Comparison of ENCODE assay signal across 9 mouse cellular contexts in the genomic region with DNA sequence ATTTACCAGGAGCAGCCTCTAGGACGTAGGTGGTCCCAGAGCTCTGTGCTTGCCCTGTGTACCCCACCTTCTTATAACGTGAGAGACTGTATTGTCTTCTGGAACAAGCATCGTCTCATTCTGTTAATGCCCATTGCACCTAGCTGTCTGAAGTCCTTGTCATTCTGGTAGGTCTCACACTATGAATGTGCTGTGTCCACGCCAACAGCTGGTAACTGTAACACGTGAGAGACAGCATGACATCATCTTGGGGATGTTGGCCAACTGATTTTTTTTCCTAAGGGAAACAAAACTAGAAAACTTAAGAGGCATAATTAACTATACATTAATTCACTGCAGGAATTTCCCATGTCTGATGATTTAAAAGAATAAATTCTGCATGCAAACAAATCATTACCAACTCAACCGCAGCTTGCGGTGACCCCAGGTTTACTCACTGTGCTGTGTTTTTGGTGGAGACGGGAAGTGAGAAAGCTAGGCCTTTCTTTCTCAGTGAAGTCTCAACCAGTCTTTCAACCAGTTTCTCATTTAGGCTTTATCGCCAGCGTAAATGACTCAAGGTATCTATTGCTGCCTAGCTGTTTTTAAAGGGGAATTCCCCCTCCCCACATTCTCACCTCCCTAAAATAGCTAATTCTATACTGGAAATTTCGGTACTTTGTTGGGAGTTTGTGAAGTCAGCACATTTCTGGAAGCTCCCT. TPM values are rescaled to one million over a fixed set of nuclear protein-coding genes. Genes with fewer than 3 reads are reported as not detected.
DNase-seq lines count a peak whose midpoint lies in the region; ATAC-seq and TF ChIP-seq lines count a peak whose summit lies in the region.
"Had no signal": no experiment of that assay in that cellular context is flagged by ENCODE, and none has a peak within 500 bp of the region (broad histone marks: within the 10 kb centered on the region; RNA-seq: fewer than 3 reads in every experiment).

No protein-coding gene starts in this region.

- H3K9me3 ChIP-seq in kidney, embryonic 15.5 days (replicated peaks) = no peaks in the 10 kb centered on the region
- H3K9me3 ChIP-seq in kidney, embryonic 14.5 days (ENCODE audit: control insufficient read depth, low read length) = no peaks in the 10 kb centered on the region
- no peaks in the 10 kb centered on the region for H3K9me3 ChIP-seq in heart, postnatal 0 days (replicated peaks; ENCODE audit: control insufficient read depth, low read length)
- H3K9me3 ChIP-seq: midbrain, embryonic 13.5 days had no signal

- H3K9ac ChIP-seq in kidney, embryonic 15.5 days = no peak overlapping the region
- no peak overlapping the region for H3K9ac ChIP-seq in kidney, embryonic 14.5 days (ENCODE audit: low read depth, low read length)
- no peak overlapping the region for H3K9ac ChIP-seq in heart, postnatal 0 days (replicated peaks; ENCODE audit: low read depth, low read length)
- H3K9ac ChIP-seq: midbrain, embryonic 13.5 days had no signal

- 0 out of 2 replicates have a peak overlapping the region, but pooled peaks have one; percentile 14 for H3K27ac ChIP-seq in kidney, embryonic 15.5 days
- no peak overlapping the region for H3K27ac ChIP-seq in kidney, embryonic 14.5 days (ENCODE audit: low read depth, low read length)
- peak overlapping the region; percentile 61 for H3K27ac ChIP-seq in heart, postnatal 0 days (ENCODE audit: low read depth)
- H3K27ac ChIP-seq: midbrain, embryonic 13.5 days had no signal

- no peaks in the 10 kb centered on the region for H3K27me3 ChIP-seq in kidney, embryonic 15.5 days
- no peaks in the 10 kb centered on the region for H3K27me3 ChIP-seq in kidney, embryonic 14.5 days (ENCODE audit: control insufficient read depth, insufficient read depth, low read length)
- no peaks in the 10 kb centered on the region for H3K27me3 ChIP-seq in heart, postnatal 0 days (ENCODE audit: control insufficient read depth, insufficient read depth, low read length)
- H3K27me3 ChIP-seq: midbrain, embryonic 13.5 days had no signal

- no peak overlapping the region for H3K4me2 ChIP-seq in kidney, embryonic 15.5 days
- no peak overlapping the region for H3K4me2 ChIP-seq in kidney, embryonic 14.5 days (replicated peaks; ENCODE audit: low read depth, low read length)
- peak overlapping the region; percentile 16 for H3K4me2 ChIP-seq in heart, postnatal 0 days (ENCODE audit: low read depth, low read length)
- H3K4me2 ChIP-seq: midbrain, embryonic 13.5 days had no signal

- H3K4me1 ChIP-seq in kidney, embryonic 15.5 days = peaks cover 4% of the 10 kb centered on the region; the same call in 1 of the 2 replicates
- no peaks in the 10 kb centered on the region for H3K4me1 ChIP-seq in kidney, embryonic 14.5 days (ENCODE audit: control insufficient read depth, insufficient read depth, low read length)
- H3K4me1 ChIP-seq in heart, postnatal 0 days (ENCODE audit: control insufficient read depth, insufficient read depth) = peaks cover 13% of the 10 kb centered on the region; the same call in 1 of the 2 replicates

- DNase-seq in B cell, adult 2 months = peak; percentile 60 to 65
- DNase-seq in NIH3T3 (ENCODE audit: low read depth) = peak; percentile 35
- DNase-seq in heart, postnatal 0 days (ENCODE audit: low spot score) = no peak
- no peak for DNase-seq in urinary bladder, postnatal 25 days (ENCODE audit: low spot score)
- no peak for DNase-seq in cerebellum, adult 11-12 months
- DNase-seq: gastrocnemius, postnatal 36 days had no signal

- 0 out of 2 replicates have a peak, but pooled peaks have one; percentile 49 for ATAC-seq in kidney, embryonic 15.5 days (replicated peaks; ENCODE audit: low FRiP score)
- ATAC-seq in kidney, embryonic 14.5 days (ENCODE audit: low FRiP score, low TSS enrichment) = no peak
- ATAC-seq in heart, postnatal 0 days (ENCODE audit: insufficient read depth, low read depth) = peak; percentile 73
- ATAC-seq: midbrain, embryonic 13.5 days had no signal

- WGBS in kidney, embryonic 15.5 days = 70% methylated on average over 11 of the region's 11 CpGs
- WGBS in kidney, embryonic 14.5 days = 73% methylated on average over 11 of the region's 11 CpGs
- 54% methylated on average over 11 of the region's 11 CpGs for WGBS in heart, postnatal 0 days

- H3K36me3 ChIP-seq in kidney, embryonic 15.5 days = no peaks in the 10 kb centered on the region
- H3K36me3 ChIP-seq in kidney, embryonic 14.5 days (ENCODE audit: control insufficient read depth, insufficient read depth, low read length) = no peaks in the 10 kb centered on the region
- H3K36me3 ChIP-seq in heart, postnatal 0 days (replicated peaks; ENCODE audit: control insufficient read depth, insufficient read depth, low read length) = no peaks in the 10 kb centered on the region
- H3K36me3 ChIP-seq: midbrain, embryonic 13.5 days had no signal

- no peak for TF ChIP-seq CTCF in heart, postnatal 0 days (IDR thresholded peaks at IDR 0.05; ENCODE audit: low read depth)

- no peak for TF ChIP-seq EP300 in heart, postnatal 0 days (IDR thresholded peaks at IDR 0.05; ENCODE audit: low read depth)

- no peak overlapping the region for H3K4me3 ChIP-seq in kidney, embryonic 15.5 days (replicated peaks)
- H3K4me3 ChIP-seq in kidney, embryonic 14.5 days (ENCODE audit: low read length) = no peak overlapping the region
- H3K4me3 ChIP-seq in heart, postnatal 0 days (ENCODE audit: low read depth, low read length) = no peak overlapping the region
- H3K4me3 ChIP-seq: midbrain, embryonic 13.5 days had no signal

RNA-seq across cellular contexts. Expression of gene Cdk6, which starts 14.4 kb away (rescaled TPM):
- 21.0 and 22.3 TPM in 2 replicates for polyA plus RNA-seq in kidney, embryonic 15.5 days (2015; fragmentation: Nextera tagmentation; extraction: Ambion mirVana)
- polyA plus RNA-seq in kidney, embryonic 14.5 days (2014; fragmentation: Nextera tagmentation; extraction: Ambion mirVana) = 18.6 and 23.4 TPM in 2 replicates
- total RNA-seq in heart, postnatal 0 days (2014; rRNA removed; ENCODE audit: low replicate concordance) = 43.0 and 55.2 TPM in 2 replicates
- 17.7 and 19.2 TPM in 2 replicates for polyA plus RNA-seq in heart, postnatal 0 days (2015; fragmentation: Nextera tagmentation; extraction: Ambion mirVana)

Comparison
In these comparisons a context has a peak if more than half of its experiments do, and no peak if none do; other contexts are left out.
1. DNase-seq: peak in B cell, adult 2 months (2 of 2) and NIH3T3 (single experiment); none in heart, postnatal 0 days (single experiment), urinary bladder, postnatal 25 days (single experiment) and cerebellum, adult 11-12 months (single experiment).